Mouse (Mus musculus) kidney, postnatal 0 days (tissue): ENCODE results near the gene Ndp. TPM values are rescaled to one million over a fixed set of nuclear protein-coding genes. Genes with fewer than 3 reads are reported as not detected.

Source experiments
- ATAC-seq: fragments of 200-750 bp; cut with Nextera tagmentation; replicated peaks from 2 replicates; pipeline ENCODE4 v1.8.0; 2017; ENCODE audit warnings: low read depth, moderate number of reproducible peaks, moderate TSS enrichment, moderate library complexity; ENCODE audit not compliant: low FRiP score
- DNase-seq: peaks from one replicate; pipeline ENCODE4 v3.0.0-alpha.2; 2016; ENCODE audit warnings: low spot score
- H3K27ac ChIP-seq: fragments of 300-500 bp; sonication (generic); 2 replicates; pipeline ENCODE4 v1.5.1; 2014; ENCODE audit warnings: mild to moderate bottlenecking
- H3K27me3 ChIP-seq: fragments of 300-500 bp; sonication (generic); 2 replicates; pipeline ENCODE4 v1.6.1; 2014; ENCODE audit warnings: low read length, mixed read lengths; ENCODE audit not compliant: insufficient read depth
- H3K36me3 ChIP-seq: fragments of 300-500 bp; sonication (generic); 2 replicates; pipeline ENCODE4 v1.6.1; 2014; ENCODE audit warnings: low read length, mixed read lengths; ENCODE audit not compliant: insufficient read depth
- H3K4me1 ChIP-seq: fragments of 300-500 bp; sonication (generic); replicated peaks from 2 replicates; pipeline ENCODE4 v1.6.1; 2014; ENCODE audit warnings: antibody characterized with exemption, low read length, mixed read lengths; ENCODE audit not compliant: insufficient read depth
- H3K4me2 ChIP-seq: fragments of 300-500 bp; sonication (generic); 2 replicates; pipeline ENCODE4 v1.6.1; 2014; ENCODE audit warnings: mild to moderate bottlenecking, low read length, moderate library complexity, mixed read lengths
- H3K4me3 ChIP-seq: fragments of 300-500 bp; sonication (generic); replicated peaks from 2 replicates; pipeline ENCODE4 v1.5.1; 2014; ENCODE audit warnings: low read depth, low read length
- H3K9ac ChIP-seq: fragments of 300-500 bp; sonication (generic); 2 replicates; pipeline ENCODE4 v1.6.1; 2014; ENCODE audit warnings: low read depth, low read length
- H3K9me3 ChIP-seq: fragments of 300-500 bp; sonication (generic); replicated peaks from 2 replicates; pipeline ENCODE4 v1.6.1; 2016; ENCODE audit warnings: low read length, inconsistent platforms, mixed read lengths
- CTCF ChIP-seq: IDR thresholded peaks from 2 replicates; pipeline ENCODE4 v1.5.1; 2016; ENCODE audit warnings: antibody characterized with exemption, low read depth, mild to moderate bottlenecking, moderate library complexity
- WGBS: fragments of 180-500 bp; shearing (Covaris S2); extraction: QIAGEN DNeasy Blood & Tissue Kit; methylation state at CpG from one replicate; pipeline ENCODE4 v1.1.7; 2014; 5-methylcytosine and 5-hydroxymethylcytosine counted together
- polyA plus RNA-seq: library from polyadenylated mRNA; unstranded; fragments of >200 nt; fragmentation: Nextera tagmentation; extraction: Ambion mirVana; gene quantifications from 2 replicates; pipeline ENCODE4 v1.2.1, GENCODE M21; 2015

Ndp gene
- polyA plus RNA-seq, result 1.4 and 1.6 TPM in 2 replicates

DNA sequence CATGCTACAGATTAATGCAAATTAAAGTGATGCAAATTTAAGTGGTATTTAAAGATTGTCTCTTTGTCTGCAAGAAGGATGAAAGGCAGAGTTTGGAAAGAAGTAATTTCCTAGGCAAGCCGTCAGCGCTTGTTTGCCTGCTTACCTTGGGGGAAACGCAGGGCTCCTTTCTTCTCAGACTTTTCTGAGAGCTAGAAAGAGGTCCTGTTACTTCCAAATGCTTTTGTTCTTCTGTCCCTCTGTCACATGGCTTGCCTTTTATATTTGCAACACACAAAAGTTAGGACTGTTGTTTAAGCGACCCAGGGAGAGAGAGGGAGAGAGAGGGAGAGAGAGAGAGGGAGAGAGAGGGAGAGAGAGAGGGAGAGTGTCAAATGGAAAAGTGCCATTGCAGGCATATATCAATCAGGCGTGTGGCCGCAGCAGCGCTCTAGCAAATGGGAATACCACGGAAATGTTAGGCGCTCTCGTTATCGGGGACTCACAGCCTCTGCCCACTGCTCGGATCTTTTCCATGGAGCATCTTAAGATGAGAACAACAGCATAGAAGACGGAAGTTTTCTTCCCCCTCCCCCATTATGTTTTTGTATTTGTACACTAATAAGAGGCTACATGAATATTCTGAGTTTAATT, at the start of gene Ndp:
Gene Ndp, minus strand, starts transcription at position 534 of the 633 bp plus-strand sequence.
- no peak for TF ChIP-seq CTCF
- H3K4me3 ChIP-seq, result no peak within 1 kb of the TSS
- H3K4me2 ChIP-seq, result peak within 1 kb of the TSS; percentile 43
- no peaks in the 10 kb centered on the region for H3K4me1 ChIP-seq
- ATAC-seq, result no peak
- no peaks in the 10 kb centered on the region for H3K27me3 ChIP-seq
- no peaks in the 10 kb centered on the region for H3K9me3 ChIP-seq
- WGBS, result 25% methylated on average over 13 of the region's 13 CpGs
- H3K27ac ChIP-seq, result no peak within 1 kb of the TSS
- H3K36me3 ChIP-seq, result no peaks in the 10 kb centered on the region
- DNase-seq, result peak; percentile 1
- H3K9ac ChIP-seq, result no peak within 1 kb of the TSS

DNA sequence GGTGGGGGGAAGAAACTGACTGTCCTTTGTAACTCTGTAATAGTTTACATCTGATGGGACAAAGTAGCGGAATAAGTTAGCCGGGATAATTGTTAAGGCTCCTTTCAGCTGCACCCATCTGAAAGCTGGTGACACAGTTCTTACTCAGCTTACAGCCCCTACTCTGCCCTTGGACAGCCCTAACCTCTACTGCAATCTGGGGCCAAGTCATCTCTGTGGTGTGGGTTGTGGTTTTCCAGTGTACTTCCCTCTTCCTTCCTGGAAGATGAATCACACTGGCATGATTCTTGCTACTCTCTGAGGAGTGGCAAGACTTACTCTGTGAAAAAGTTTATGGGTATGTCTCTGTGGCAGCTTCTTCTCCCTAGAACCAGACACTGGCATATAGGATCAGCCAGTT, 43.2 kb upstream of the Ndp start:
- no peaks in the 10 kb centered on the region for H3K36me3 ChIP-seq
- H3K4me1 ChIP-seq, result no peaks in the 10 kb centered on the region
- H3K9ac ChIP-seq, result no peak overlapping the region
- H3K27me3 ChIP-seq, result no peaks in the 10 kb centered on the region
- no peak for TF ChIP-seq CTCF
- 95% methylated on average over 2 of the region's 2 CpGs for WGBS
- no peak for DNase-seq
- H3K4me2 ChIP-seq, result no peak overlapping the region
- no peak for ATAC-seq
- H3K27ac ChIP-seq, result no peak overlapping the region
- no peaks in the 10 kb centered on the region for H3K9me3 ChIP-seq
- H3K4me3 ChIP-seq, result no peak overlapping the region

DNA sequence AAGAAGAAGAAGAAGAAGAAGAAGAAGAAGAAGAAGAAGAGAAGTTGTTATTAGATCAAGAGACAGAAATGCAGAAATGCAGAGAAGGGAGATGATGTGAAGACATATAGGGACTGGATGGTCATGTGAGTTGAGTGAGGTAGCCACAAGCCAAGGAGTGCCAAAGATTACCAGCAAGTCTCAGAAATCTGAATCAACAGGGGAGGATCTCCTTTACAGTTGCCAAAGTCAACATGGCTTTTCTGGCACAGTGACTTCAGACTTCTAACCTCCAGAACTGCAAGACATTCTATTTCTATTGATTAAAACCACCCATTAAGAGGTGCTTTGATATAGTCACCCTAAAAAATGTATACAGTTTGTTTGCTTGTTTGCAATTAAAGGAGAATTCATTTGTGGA, 6.4 kb upstream of the Ndp start:
- Histone ChIP-seq H3K36me3 (no peaks in the 10 kb centered on the region), H3K4me3 (no peak overlapping the region), H3K4me1 (no peaks in the 10 kb centered on the region), H3K27me3 (no peaks in the 10 kb centered on the region), H3K27ac (no peak overlapping the region), H3K4me2 (no peak overlapping the region), H3K9me3 (no peaks in the 10 kb centered on the region), H3K9ac (no peak overlapping the region)
- no peak for TF ChIP-seq CTCF
- no peak for ATAC-seq
- no peak for DNase-seq

DNA sequence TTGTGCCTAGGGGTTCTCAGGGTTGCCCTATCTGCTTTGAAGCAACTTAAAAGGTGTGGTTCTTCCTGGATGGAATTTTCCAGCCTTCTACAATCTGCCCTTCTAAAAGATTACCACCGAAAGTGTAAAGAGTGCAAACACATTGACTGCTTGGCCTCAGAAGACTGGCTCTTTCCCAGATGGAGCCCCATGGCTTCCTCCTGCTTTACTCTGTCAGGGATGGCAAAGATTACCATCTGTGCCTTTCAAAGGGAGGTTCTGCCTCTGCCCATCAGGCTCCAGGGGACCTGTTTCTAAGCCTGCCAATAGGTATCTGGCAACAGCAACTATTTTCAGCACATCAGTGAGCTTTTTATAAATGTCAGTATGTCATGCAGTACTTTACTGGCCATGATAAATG, 1.5 kb upstream of the Ndp start:
- Histone ChIP-seq H3K9ac (no peak overlapping the region), H3K4me1 (no peaks in the 10 kb centered on the region), H3K36me3 (no peaks in the 10 kb centered on the region), H3K4me3 (no peak overlapping the region), H3K27ac (no peak overlapping the region), H3K27me3 (no peaks in the 10 kb centered on the region), H3K4me2 (no peak overlapping the region), H3K9me3 (no peaks in the 10 kb centered on the region)
- TF ChIP-seq CTCF, result no peak
- ATAC-seq, result no peak
- WGBS, result 70% methylated on average over 1 of the region's 1 CpGs
- no peak for DNase-seq

DNA sequence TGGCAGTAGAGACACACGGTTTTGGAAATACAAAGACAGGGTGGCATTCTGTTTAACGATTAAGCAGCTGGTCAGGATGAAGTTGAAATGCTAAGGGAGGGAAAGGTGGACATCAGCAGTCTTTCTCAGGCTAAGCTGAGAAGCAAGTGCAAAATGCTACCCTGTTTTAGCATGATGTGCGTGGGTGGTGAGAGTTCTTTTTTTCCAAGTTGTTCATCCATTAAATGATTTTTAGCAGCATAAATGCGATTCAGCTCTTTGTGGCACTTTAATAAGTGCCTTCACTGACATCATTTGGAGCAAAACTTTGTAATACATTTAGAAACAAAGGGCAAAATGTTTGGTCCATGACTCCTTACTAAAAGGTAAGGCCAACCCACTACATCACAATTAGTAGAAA, 337 bp upstream of the Ndp start:
- H3K27me3 ChIP-seq, result no peaks in the 10 kb centered on the region

DNA sequence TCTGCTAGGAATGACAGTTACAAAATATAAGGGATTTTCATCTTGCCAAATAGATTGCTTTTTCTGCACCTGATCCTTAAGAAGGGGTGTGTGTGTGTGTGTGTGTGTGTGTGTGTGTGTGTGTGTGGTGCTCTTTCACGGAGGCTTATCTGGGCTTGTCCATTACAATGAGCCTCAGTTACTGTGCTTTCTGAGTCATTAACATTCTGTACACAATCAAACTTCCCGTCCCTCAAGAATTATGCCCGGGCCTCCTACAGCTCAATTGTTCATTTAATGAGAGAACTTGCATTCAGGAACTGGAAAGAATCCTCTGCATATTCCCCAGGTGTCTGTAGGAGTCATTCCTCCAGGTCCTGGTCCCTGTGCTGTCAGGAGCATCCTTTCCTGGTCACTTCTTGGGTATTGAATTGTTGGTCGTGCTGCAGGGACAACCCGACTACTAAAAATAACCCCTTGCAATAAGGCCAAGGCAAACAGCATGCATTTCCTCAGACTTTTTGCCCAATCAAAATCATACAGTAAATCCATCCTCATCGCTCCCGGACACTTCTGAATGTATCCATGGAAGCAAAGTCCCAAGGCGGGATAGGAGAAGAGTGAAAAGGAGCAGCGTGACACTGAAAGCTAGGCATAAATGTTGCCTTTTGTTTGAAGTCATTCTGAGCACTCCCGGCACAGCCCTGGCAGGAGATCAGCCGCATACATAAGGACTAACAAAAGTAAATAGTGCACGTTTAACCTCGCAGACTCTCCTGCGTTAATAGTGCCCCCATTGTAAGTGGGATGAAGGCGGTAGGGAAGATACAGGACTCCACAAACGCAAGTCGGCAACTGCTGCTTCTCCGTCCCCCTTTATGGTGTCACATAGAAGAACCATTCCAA, 1.1 kb downstream of the Ndp start:
- TF ChIP-seq CTCF, result no peak
- no peak overlapping the region for H3K9ac ChIP-seq
- peak overlapping the region; percentile 43 for H3K4me2 ChIP-seq
- no peaks in the 10 kb centered on the region for H3K4me1 ChIP-seq
- H3K36me3 ChIP-seq, result no peaks in the 10 kb centered on the region
- H3K27ac ChIP-seq, result no peak overlapping the region
- no peaks in the 10 kb centered on the region for H3K27me3 ChIP-seq
- ATAC-seq (no peak), DNase-seq (peak; percentile 2)
- 22% methylated on average over 18 of the region's 18 CpGs for WGBS
- H3K4me3 ChIP-seq, result no peak overlapping the region
- H3K9me3 ChIP-seq, result no peaks in the 10 kb centered on the region

More for the DNA sequence above, 337 bp upstream of the Ndp start:
- ATAC-seq (no peak), DNase-seq (no peak)
- 40% methylated on average over 4 of the region's 4 CpGs for WGBS
- TF ChIP-seq CTCF, result no peak
- Histone ChIP-seq H3K4me1 (no peaks in the 10 kb centered on the region), H3K4me3 (no peak overlapping the region), H3K9ac (no peak overlapping the region), H3K36me3 (no peaks in the 10 kb centered on the region), H3K27ac (no peak overlapping the region), H3K9me3 (no peaks in the 10 kb centered on the region), H3K4me2 (peak overlapping the region; percentile 43; the same call in 1 of the 2 replicates)
